Comparison of ENCODE assay signal across 26 mouse cellular contexts in genomic region chr5:112072456-112072855, GRCm38 (mm10).
"Had no signal": no experiment of that assay in that cellular context is flagged by ENCODE, and none has a peak within 500 bp of the region (broad histone marks: within the 10 kb centered on the region; RNA-seq: fewer than 3 reads in every experiment).

No protein-coding gene starts in this region.

- H3K27ac ChIP-seq: embryonic facial prominence, embryonic 10.5 days; embryonic facial prominence, embryonic 12.5 days; embryonic facial prominence, embryonic 13.5 days; embryonic facial prominence, embryonic 15.5 days; forebrain, embryonic 10.5 days; forebrain, embryonic 12.5 days; forebrain, embryonic 13.5 days; forebrain, embryonic 15.5 days; gastrocnemius, adult 2 months; heart, adult 2 months had no signal

- H3K9ac ChIP-seq: embryonic facial prominence, embryonic 12.5 days; embryonic facial prominence, embryonic 13.5 days; embryonic facial prominence, embryonic 15.5 days; forebrain, embryonic 12.5 days; forebrain, embryonic 13.5 days; forebrain, embryonic 15.5 days; forebrain, postnatal 0 days had no signal

- H3K27me3 ChIP-seq: embryonic facial prominence, embryonic 12.5 days; embryonic facial prominence, embryonic 13.5 days; embryonic facial prominence, embryonic 15.5 days; forebrain, embryonic 13.5 days; forebrain, embryonic 15.5 days had no signal

- H3K4me3 ChIP-seq: embryonic facial prominence, embryonic 10.5 days; embryonic facial prominence, embryonic 12.5 days; embryonic facial prominence, embryonic 13.5 days; embryonic facial prominence, embryonic 15.5 days; erythroblast, embryonic 14.5 days; forebrain, embryonic 10.5 days; forebrain, embryonic 12.5 days; forebrain, embryonic 13.5 days; forebrain, embryonic 15.5 days; gastrocnemius, adult 2 months; heart, adult 2 months had no signal

- DNase-seq: cerebellum, adult 9-11 months; cerebellum, postnatal 10 days; cerebellum, postnatal 14 days; cerebellum, postnatal 25 days; cerebellum, postnatal 36 days; embryo, embryonic 11 days; forebrain, postnatal 0 days; gastrocnemius, adult 2 months; gastrocnemius, postnatal 10 days; gastrocnemius, postnatal 14 days; gastrocnemius, postnatal 25 days; gastrocnemius, postnatal 36 days; heart, adult 11 months; heart, adult 18-20 months; heart, adult 2 months had no signal

- ATAC-seq: forebrain, embryonic 13.5 days; forebrain, embryonic 14.5 days; forebrain, embryonic 15.5 days; forebrain, embryonic 16.5 days; forebrain, postnatal 0 days had no signal

- H3K9me3 ChIP-seq: embryonic facial prominence, embryonic 10.5 days; embryonic facial prominence, embryonic 12.5 days; embryonic facial prominence, embryonic 13.5 days; embryonic facial prominence, embryonic 15.5 days; forebrain, embryonic 10.5 days; forebrain, embryonic 12.5 days; forebrain, embryonic 13.5 days; forebrain, embryonic 15.5 days had no signal

- H3K36me3 ChIP-seq: embryonic facial prominence, embryonic 10.5 days; embryonic facial prominence, embryonic 12.5 days; embryonic facial prominence, embryonic 13.5 days; embryonic facial prominence, embryonic 15.5 days; forebrain, embryonic 10.5 days; forebrain, embryonic 12.5 days; forebrain, embryonic 15.5 days had no signal

- H3K4me1 ChIP-seq: embryonic facial prominence, embryonic 13.5 days; embryonic facial prominence, embryonic 15.5 days had no signal

- H3K4me2 ChIP-seq: embryonic facial prominence, embryonic 12.5 days; embryonic facial prominence, embryonic 13.5 days; embryonic facial prominence, embryonic 15.5 days; forebrain, embryonic 12.5 days; forebrain, embryonic 13.5 days; forebrain, embryonic 15.5 days had no signal
